Mouse (Mus musculus): ENCODE results near the gene Pde1b. TPM values are rescaled to one million over a fixed set of nuclear protein-coding genes. Genes with fewer than 3 reads are reported as not detected.

Pde1b gene
- polyA plus RNA-seq, 1 experiment, result 4.2 TPM

GRCm38 (mm10) chr15:103547983-103548382 is 45.1 kb downstream of the Pde1b start:
- TF ChIP-seq POLR2A (IDR thresholded peaks at IDR 0.05; ENCODE audit: low read depth, low read length) (no peak), CTCF (IDR thresholded peaks at IDR 0.05; ENCODE audit: extremely low read depth, insufficient read length, insufficient replicate concordance, low read depth, low read length) (no peak)
- Histone ChIP-seq H3K4me3 (ENCODE audit: low read depth, low read length) (no peak overlapping the region), H3K4me1 (ENCODE audit: control insufficient read depth, insufficient read depth, insufficient read length, low read length) (no peaks in the 10 kb centered on the region), H3K27ac (ENCODE audit: insufficient read depth, low read depth, low read length) (no peak overlapping the region), H3K36me3 (ENCODE audit: control insufficient read depth, insufficient read depth, low read length) (no peaks in the 10 kb centered on the region), H3K27me3 (ENCODE audit: control insufficient read depth, insufficient read depth, low read length) (no peaks in the 10 kb centered on the region)
- 73% methylated on average over 3 of the region's 3 CpGs for WGBS

DNA sequence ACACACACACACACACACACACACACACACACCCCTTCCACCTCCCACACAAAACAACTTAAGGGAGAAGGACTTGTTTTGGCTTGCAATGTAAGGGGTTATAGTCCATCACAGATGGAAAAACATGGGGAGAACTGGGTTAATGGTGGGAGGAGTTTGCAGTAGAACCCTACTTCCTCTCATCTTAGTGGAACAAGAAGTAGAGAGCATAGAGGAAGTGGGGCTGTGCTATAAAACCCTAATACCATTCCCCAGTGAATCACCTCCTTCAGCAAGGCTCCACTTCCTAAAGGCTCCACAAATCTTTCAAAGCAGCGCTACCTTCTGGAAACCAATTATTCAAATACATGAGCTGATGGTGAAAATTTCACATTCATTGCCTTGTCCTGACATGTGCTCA is 46.6 kb downstream of the Pde1b start:
- H3K4me1 ChIP-seq (ENCODE audit: control insufficient read depth, insufficient read depth, insufficient read length, low read length), result no peaks in the 10 kb centered on the region
- TF ChIP-seq CTCF (IDR thresholded peaks at IDR 0.05; ENCODE audit: extremely low read depth, insufficient read length, insufficient replicate concordance, low read depth, low read length) (no peak), POLR2A (IDR thresholded peaks at IDR 0.05; ENCODE audit: low read depth, low read length) (no peak)
- no peak overlapping the region for H3K4me3 ChIP-seq (ENCODE audit: low read depth, low read length)
- no peaks in the 10 kb centered on the region for H3K36me3 ChIP-seq (ENCODE audit: control insufficient read depth, insufficient read depth, low read length)
- H3K27ac ChIP-seq (ENCODE audit: insufficient read depth, low read depth, low read length), result no peak overlapping the region
- WGBS, result 84% methylated on average over 1 of the region's 1 CpGs
- H3K27me3 ChIP-seq (ENCODE audit: control insufficient read depth, insufficient read depth, low read length), result no peaks in the 10 kb centered on the region

- no peaks in the 10 kb centered on the region for H3K36me3 ChIP-seq (ENCODE audit: control insufficient read depth, insufficient read depth, low read length)
- 6% methylated on average over 1 of the region's 1 CpGs for WGBS
- no peak overlapping the region for H3K4me3 ChIP-seq (ENCODE audit: low read depth, low read length)
- no peak for TF ChIP-seq CTCF (IDR thresholded peaks at IDR 0.05; ENCODE audit: extremely low read depth, insufficient read length, insufficient replicate concordance, low read depth, low read length)
- TF ChIP-seq POLR2A (IDR thresholded peaks at IDR 0.05; ENCODE audit: low read depth, low read length), result no peak
- no peaks in the 10 kb centered on the region for H3K4me1 ChIP-seq (ENCODE audit: control insufficient read depth, insufficient read depth, insufficient read length, low read length)
- H3K27ac ChIP-seq (ENCODE audit: insufficient read depth, low read depth, low read length), result no peak overlapping the region
- no peaks in the 10 kb centered on the region for H3K27me3 ChIP-seq (ENCODE audit: control insufficient read depth, insufficient read depth, low read length)
Measured at GRCm38 (mm10) chr15:103551053-103551452, 48.2 kb downstream of the Pde1b start.

DNA sequence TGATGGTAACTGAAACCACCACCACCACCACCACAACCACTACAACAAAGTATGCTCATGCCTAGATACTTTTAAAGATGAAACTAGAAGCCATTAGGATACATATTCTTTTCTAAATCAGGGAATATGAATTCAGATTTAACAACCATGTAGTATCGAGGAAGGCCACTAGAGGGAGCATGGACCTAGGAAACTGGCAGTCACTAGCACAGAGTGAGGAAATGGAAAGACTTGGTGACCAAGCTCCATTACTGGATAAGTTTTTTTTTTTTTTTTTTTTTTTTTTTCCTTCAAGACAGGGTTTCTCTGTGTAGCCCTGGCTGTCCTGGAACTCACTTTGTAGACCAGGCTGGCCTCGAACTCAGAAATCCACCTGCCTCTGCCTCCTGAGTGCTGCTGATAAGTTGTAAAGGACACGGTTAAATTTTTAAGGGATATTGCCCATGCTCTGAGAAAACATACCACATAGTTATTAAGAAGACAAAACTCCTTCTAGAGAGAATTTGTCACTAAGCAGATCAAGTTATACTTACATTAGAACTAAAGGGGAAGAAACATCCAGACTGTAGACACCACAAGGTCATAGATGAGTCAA is 49.4 kb downstream of the Pde1b start:
- TF ChIP-seq POLR2A (IDR thresholded peaks at IDR 0.05; ENCODE audit: low read depth, low read length) (no peak), CTCF (IDR thresholded peaks at IDR 0.05; ENCODE audit: extremely low read depth, insufficient read length, insufficient replicate concordance, low read depth, low read length) (no peak)
- WGBS, result 46% methylated on average over 3 of the region's 3 CpGs
- Histone ChIP-seq H3K36me3 (ENCODE audit: control insufficient read depth, insufficient read depth, low read length) (no peaks in the 10 kb centered on the region), H3K4me3 (ENCODE audit: low read depth, low read length) (no peak overlapping the region), H3K27ac (ENCODE audit: insufficient read depth, low read depth, low read length) (no peak overlapping the region), H3K27me3 (ENCODE audit: control insufficient read depth, insufficient read depth, low read length) (no peaks in the 10 kb centered on the region), H3K4me1 (ENCODE audit: control insufficient read depth, insufficient read depth, insufficient read length, low read length) (no peaks in the 10 kb centered on the region)

DNA sequence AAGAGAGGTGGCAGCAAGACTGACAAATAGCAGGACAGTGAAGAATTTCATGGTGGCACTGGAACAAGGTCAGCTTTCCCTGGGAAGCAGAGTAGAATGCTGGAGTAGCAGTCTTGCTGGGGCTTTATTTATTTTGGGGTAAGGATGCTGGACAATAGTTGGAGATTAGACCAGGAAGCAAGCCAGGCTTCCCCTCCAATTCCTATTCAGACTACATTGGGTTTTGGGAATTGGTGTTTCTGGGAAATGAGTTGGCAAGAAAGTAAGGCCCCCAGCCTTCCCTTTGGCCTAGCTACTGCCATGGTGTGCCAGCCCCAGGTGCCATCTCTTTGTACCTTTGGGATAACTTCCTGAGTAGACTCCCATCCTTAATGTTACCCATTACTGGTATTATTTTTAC is 62.1 kb downstream of the Pde1b start, which contains the start of gene Glycam1:
Glycam1 (minus strand) TSS at position 101 of the 400 bp plus-strand sequence.
- H3K4me1 ChIP-seq (ENCODE audit: control insufficient read depth, insufficient read depth, insufficient read length, low read length), result peaks cover 3% of the 10 kb centered on the region; the same call in 1 of the 2 replicates
- H3K27me3 ChIP-seq (ENCODE audit: control insufficient read depth, insufficient read depth, low read length), result no peaks in the 10 kb centered on the region
- H3K27ac ChIP-seq (ENCODE audit: insufficient read depth, low read depth, low read length), result no peak within 1 kb of the TSS
- no peak within 1 kb of the TSS for H3K4me3 ChIP-seq (ENCODE audit: low read depth, low read length)
- TF ChIP-seq CTCF (IDR thresholded peaks at IDR 0.05; ENCODE audit: extremely low read depth, insufficient read length, insufficient replicate concordance, low read depth, low read length) (no peak), POLR2A (IDR thresholded peaks at IDR 0.05; ENCODE audit: low read depth, low read length) (no peak)
- no peaks in the 10 kb centered on the region for H3K36me3 ChIP-seq (ENCODE audit: control insufficient read depth, insufficient read depth, low read length)

Other genes with a start within 250 kb of the Pde1b start
- 0.39 and 0.83 TPM in 2 replicates for gene Nfe2, start 244.6 kb upstream of the Pde1b start, polyA plus RNA-seq (2012; rRNA removed)
- gene Copz1, start 230.3 kb upstream of the Pde1b start, polyA plus RNA-seq (2012; rRNA removed), result 64.9 and 111 TPM in 2 replicates
- gene Gpr84, start 192.4 kb upstream of the Pde1b start, polyA plus RNA-seq (2012; rRNA removed), result 0.06 and 0.11 TPM in 2 replicates
- 6.1 and 7.5 TPM in 2 replicates for gene Zfp385a, start 162.9 kb upstream of the Pde1b start, polyA plus RNA-seq (2012; rRNA removed)
- 8.8 and 9.4 TPM in 2 replicates for gene Itga5, start 136.3 kb upstream of the Pde1b start, polyA plus RNA-seq (2012; rRNA removed)
- gene Gtsf1, start 72.6 kb upstream of the Pde1b start, polyA plus RNA-seq (2012; rRNA removed), result not detected in 2 replicates
- not detected in 2 replicates for gene Gtsf2, start 54.6 kb upstream of the Pde1b start, polyA plus RNA-seq (2012; rRNA removed)
- gene Nckap1l, start 49.2 kb upstream of the Pde1b start, polyA plus RNA-seq (2012; rRNA removed), result 3.4 and 5.9 TPM in 2 replicates
- 2.3 and 2.7 TPM in 2 replicates for gene Ppp1r1a, start 35.0 kb downstream of the Pde1b start, polyA plus RNA-seq (2012; rRNA removed)
- gene Glycam1, start 62.0 kb downstream of the Pde1b start, polyA plus RNA-seq (2012; rRNA removed), result 0.38 and 0.50 TPM in 2 replicates

All from small intestine, adult 2 months (tissue).